In genomic region chr11:105181126-105181637, GRCm38 (mm10) we compare ENCODE assay signal across 8 mouse cellular contexts. TPM values are rescaled to one million over a fixed set of nuclear protein-coding genes. Genes with fewer than 3 reads are reported as not detected.
DNase-seq lines count a peak whose midpoint lies in the region; ATAC-seq and TF ChIP-seq lines count a peak whose summit lies in the region.

No protein-coding gene starts in this region.

- intact Hi-C loops in heart, postnatal 14 days (cut with DNase I): loop anchor here (1.0 kb wide), 1 partner anchor 55 kb away; the partner anchor contains the start of gene Mettl2

- peaks cover 37% of the 10 kb centered on the region for H3K36me3 ChIP-seq in E14TG2a.4 (ENCODE audit: insufficient read depth, low read length)
- H3K36me3 ChIP-seq in forebrain, embryonic 13.5 days (ENCODE audit: poor library complexity, severe bottlenecking): peaks cover 30% of the 10 kb centered on the region
- peaks cover 14% of the 10 kb centered on the region for H3K36me3 ChIP-seq in neural tube, embryonic 15.5 days

- peak overlapping the region; percentile 93 for H3K27ac ChIP-seq in forebrain, embryonic 13.5 days
- peak overlapping the region; percentile 93 for H3K27ac ChIP-seq in neural tube, embryonic 15.5 days (replicated peaks)

- peak overlapping the region; percentile 99 for H3K9ac ChIP-seq in forebrain, embryonic 13.5 days
- H3K9ac ChIP-seq in neural tube, embryonic 15.5 days (replicated peaks): peak overlapping the region; percentile 99

- H3K9me3 ChIP-seq in E14TG2a.4 (ENCODE audit: low read length): no peaks in the 10 kb centered on the region
- H3K9me3 ChIP-seq in forebrain, embryonic 13.5 days (replicated peaks): no peaks in the 10 kb centered on the region
- H3K9me3 ChIP-seq in neural tube, embryonic 15.5 days (replicated peaks): no peaks in the 10 kb centered on the region

- H3K4me3 ChIP-seq in E14TG2a.4 (replicated peaks; ENCODE audit: low read length): peak overlapping the region; percentile 91
- peak overlapping the region; percentile 93 for H3K4me3 ChIP-seq in forebrain, embryonic 13.5 days
- H3K4me3 ChIP-seq in neural tube, embryonic 15.5 days (replicated peaks): peak overlapping the region; percentile 91

- peak overlapping the region; percentile 77 for H3K4me2 ChIP-seq in forebrain, embryonic 13.5 days
- peak overlapping the region; percentile 83 for H3K4me2 ChIP-seq in neural tube, embryonic 15.5 days

- no peak for TF ChIP-seq CTCF in E14TG2a.4 (conservative IDR thresholded peaks at IDR 0.05; ENCODE audit: low read length)

- peak; percentile 97 for ATAC-seq in forebrain, embryonic 13.5 days
- peak; percentile 96 for ATAC-seq in neural tube, embryonic 15.5 days (ENCODE audit: low FRiP score)

- no peaks in the 10 kb centered on the region for H3K27me3 ChIP-seq in E14TG2a.4 (ENCODE audit: insufficient read depth, low read length)
- H3K27me3 ChIP-seq in forebrain, embryonic 13.5 days: no peaks in the 10 kb centered on the region
- H3K27me3 ChIP-seq in neural tube, embryonic 15.5 days (replicated peaks): no peaks in the 10 kb centered on the region

- peak; percentile 86 for DNase-seq in c-Kit-positive CD71-positive TER-119-positive erythroid progenitor cells, embryonic 14.5 days (ENCODE audit: low spot score)
- DNase-seq in heart, postnatal 14 days: peak; percentile 93 to 94
- peak; percentile 83 for DNase-seq in layer of hippocampus, adult 11-12 months (ENCODE audit: low spot score)
- peak; percentile 88 to 92 for DNase-seq in lung, adult 18-20 months
- peak; percentile 96 for DNase-seq in testis, postnatal 14 days (ENCODE audit: low spot score)

- under 1% methylated on average over 50 of the region's 60 CpGs for WGBS in forebrain, embryonic 13.5 days
- WGBS in neural tube, embryonic 15.5 days: under 1% methylated on average over 44 of the region's 60 CpGs

- H3K4me1 ChIP-seq in E14TG2a.4 (replicated peaks; ENCODE audit: low read depth, low read length): peaks cover 45% of the 10 kb centered on the region
- H3K4me1 ChIP-seq in forebrain, embryonic 13.5 days: peaks cover 22% of the 10 kb centered on the region
- H3K4me1 ChIP-seq in neural tube, embryonic 15.5 days: peaks cover 27% of the 10 kb centered on the region

RNA-seq across cellular contexts. Expression of gene Tlk2, which starts 2.6 kb away (rescaled TPM):
- 19.3 and 21.0 TPM in 2 replicates for polyA plus RNA-seq in forebrain, embryonic 13.5 days (2015; fragmentation: Nextera tagmentation; extraction: Ambion mirVana)
- total RNA-seq in heart, postnatal 14 days (2021): 10 to 100 TPM; 37.9 to 43.9 TPM
- polyA plus RNA-seq in neural tube, embryonic 15.5 days (2015; fragmentation: Nextera tagmentation; extraction: Ambion mirVana): 18.6 and 20.6 TPM in 2 replicates

RNA-seq across cellular contexts. Expression of gene Gm10842, which starts 34.5 kb away (rescaled TPM):
- polyA plus RNA-seq in forebrain, embryonic 13.5 days (2015; fragmentation: Nextera tagmentation; extraction: Ambion mirVana): not detected in 2 replicates
- total RNA-seq in heart, postnatal 14 days (2021): not detected
- not detected in 2 replicates for polyA plus RNA-seq in neural tube, embryonic 15.5 days (2015; fragmentation: Nextera tagmentation; extraction: Ambion mirVana)

RNA-seq across cellular contexts. Expression of gene Mettl2, which starts 55.0 kb away (rescaled TPM):
- 31.9 and 32.7 TPM in 2 replicates for polyA plus RNA-seq in forebrain, embryonic 13.5 days (2015; fragmentation: Nextera tagmentation; extraction: Ambion mirVana)
- total RNA-seq in heart, postnatal 14 days (2021): 10 to 100 TPM in 1 of 2 experiments, 1 to 10 TPM in 1; 9.8 to 10.2 TPM
- polyA plus RNA-seq in neural tube, embryonic 15.5 days (2015; fragmentation: Nextera tagmentation; extraction: Ambion mirVana): 30.0 and 35.1 TPM in 2 replicates

Comparison
In these comparisons a context has a peak if more than half of its experiments do, and no peak if none do; other contexts are left out.
1. Peak in every context shown above with its lines: DNase-seq, ATAC-seq, H3K4me3 ChIP-seq and H3K27ac ChIP-seq.